Mouse (Mus musculus): Measurements from ENCODE around the gene Anks1b. TPM values are rescaled to one million over a fixed set of nuclear protein-coding genes. Genes with fewer than 3 reads are reported as not detected.

Anks1b gene
- polyA plus RNA-seq, 1 experiment, result 0.03 TPM

- Histone ChIP-seq H3K36me3 (ENCODE audit: control insufficient read depth, insufficient read depth, low read length) (no peaks in the 10 kb centered on the region), H3K4me1 (ENCODE audit: control insufficient read depth, insufficient read depth, insufficient read length, low read length) (no peaks in the 10 kb centered on the region), H3K27ac (ENCODE audit: insufficient read depth, low read depth, low read length) (no peak overlapping the region), H3K4me3 (ENCODE audit: low read depth, low read length) (no peak overlapping the region), H3K27me3 (ENCODE audit: control insufficient read depth, insufficient read depth, low read length) (no peaks in the 10 kb centered on the region)
- TF ChIP-seq CTCF (IDR thresholded peaks at IDR 0.05; ENCODE audit: extremely low read depth, insufficient read length, insufficient replicate concordance, low read depth, low read length) (no peak), POLR2A (IDR thresholded peaks at IDR 0.05; ENCODE audit: low read depth, low read length) (no peak)
- 54% methylated on average over 1 of the region's 1 CpGs for WGBS
Measured at GRCm38 (mm10) chr10:90531813-90532212, 658.5 kb downstream of the Anks1b start.

GRCm38 (mm10) chr10:90535370-90535769 is 662.1 kb downstream of the Anks1b start:
- H3K36me3 ChIP-seq (ENCODE audit: control insufficient read depth, insufficient read depth, low read length), result no peaks in the 10 kb centered on the region
- no peak overlapping the region for H3K27ac ChIP-seq (ENCODE audit: insufficient read depth, low read depth, low read length)
- 88% methylated on average over 2 of the region's 2 CpGs for WGBS
- H3K27me3 ChIP-seq (ENCODE audit: control insufficient read depth, insufficient read depth, low read length), result no peaks in the 10 kb centered on the region
- TF ChIP-seq CTCF (IDR thresholded peaks at IDR 0.05; ENCODE audit: extremely low read depth, insufficient read length, insufficient replicate concordance, low read depth, low read length) (no peak), POLR2A (IDR thresholded peaks at IDR 0.05; ENCODE audit: low read depth, low read length) (no peak)
- no peaks in the 10 kb centered on the region for H3K4me1 ChIP-seq (ENCODE audit: control insufficient read depth, insufficient read depth, insufficient read length, low read length)
- no peak overlapping the region for H3K4me3 ChIP-seq (ENCODE audit: low read depth, low read length)

GRCm38 (mm10) chr10:90546635-90547034 is 673.3 kb downstream of the Anks1b start:
- 46% methylated on average over 3 of the region's 3 CpGs for WGBS
- Histone ChIP-seq H3K27me3 (ENCODE audit: control insufficient read depth, insufficient read depth, low read length) (no peaks in the 10 kb centered on the region), H3K4me1 (ENCODE audit: control insufficient read depth, insufficient read depth, insufficient read length, low read length) (no peaks in the 10 kb centered on the region), H3K36me3 (ENCODE audit: control insufficient read depth, insufficient read depth, low read length) (no peaks in the 10 kb centered on the region), H3K4me3 (ENCODE audit: low read depth, low read length) (no peak overlapping the region), H3K27ac (ENCODE audit: insufficient read depth, low read depth, low read length) (no peak overlapping the region)
- no peak for TF ChIP-seq CTCF (IDR thresholded peaks at IDR 0.05; ENCODE audit: extremely low read depth, insufficient read length, insufficient replicate concordance, low read depth, low read length)
- TF ChIP-seq POLR2A (IDR thresholded peaks at IDR 0.05; ENCODE audit: low read depth, low read length), result no peak

- no peaks in the 10 kb centered on the region for H3K36me3 ChIP-seq (ENCODE audit: control insufficient read depth, insufficient read depth, low read length)
- H3K27ac ChIP-seq (ENCODE audit: insufficient read depth, low read depth, low read length), result no peak overlapping the region
- no peaks in the 10 kb centered on the region for H3K27me3 ChIP-seq (ENCODE audit: control insufficient read depth, insufficient read depth, low read length)
- WGBS, result 69% methylated on average over 7 of the region's 7 CpGs
- H3K4me1 ChIP-seq (ENCODE audit: control insufficient read depth, insufficient read depth, insufficient read length, low read length), result no peaks in the 10 kb centered on the region
- TF ChIP-seq POLR2A (IDR thresholded peaks at IDR 0.05; ENCODE audit: low read depth, low read length) (no peak), CTCF (IDR thresholded peaks at IDR 0.05; ENCODE audit: extremely low read depth, insufficient read length, insufficient replicate concordance, low read depth, low read length) (no peak)
- H3K4me3 ChIP-seq (ENCODE audit: low read depth, low read length), result no peak overlapping the region
Measured at GRCm38 (mm10) chr10:90562906-90563305, 689.6 kb downstream of the Anks1b start.

- no peaks in the 10 kb centered on the region for H3K4me1 ChIP-seq (ENCODE audit: control insufficient read depth, insufficient read depth, insufficient read length, low read length)
- TF ChIP-seq CTCF (IDR thresholded peaks at IDR 0.05; ENCODE audit: extremely low read depth, insufficient read length, insufficient replicate concordance, low read depth, low read length), result no peak
- no peak for TF ChIP-seq POLR2A (IDR thresholded peaks at IDR 0.05; ENCODE audit: low read depth, low read length)
- no peak overlapping the region for H3K4me3 ChIP-seq (ENCODE audit: low read depth, low read length)
- 28% methylated on average over 29 of the region's 29 CpGs for WGBS
- no peaks in the 10 kb centered on the region for H3K27me3 ChIP-seq (ENCODE audit: control insufficient read depth, insufficient read depth, low read length)
- H3K36me3 ChIP-seq (ENCODE audit: control insufficient read depth, insufficient read depth, low read length), result no peaks in the 10 kb centered on the region
- H3K27ac ChIP-seq (ENCODE audit: insufficient read depth, low read depth, low read length), result no peak overlapping the region
Measured at GRCm38 (mm10) chr10:90576191-90577098, 703.1 kb downstream of the Anks1b start.

- Histone ChIP-seq H3K4me3 (ENCODE audit: low read depth, low read length) (no peak overlapping the region), H3K36me3 (ENCODE audit: control insufficient read depth, insufficient read depth, low read length) (no peaks in the 10 kb centered on the region), H3K27ac (ENCODE audit: insufficient read depth, low read depth, low read length) (no peak overlapping the region), H3K27me3 (ENCODE audit: control insufficient read depth, insufficient read depth, low read length) (no peaks in the 10 kb centered on the region), H3K4me1 (ENCODE audit: control insufficient read depth, insufficient read depth, insufficient read length, low read length) (no peaks in the 10 kb centered on the region)
- TF ChIP-seq CTCF (IDR thresholded peaks at IDR 0.05; ENCODE audit: extremely low read depth, insufficient read length, insufficient replicate concordance, low read depth, low read length) (no peak), POLR2A (IDR thresholded peaks at IDR 0.05; ENCODE audit: low read depth, low read length) (no peak)
- WGBS, result 64% methylated on average over 6 of the region's 6 CpGs
Measured at GRCm38 (mm10) chr10:90577099-90577461, 703.8 kb downstream of the Anks1b start.

- Histone ChIP-seq H3K27ac (ENCODE audit: insufficient read depth, low read depth, low read length) (no peak overlapping the region), H3K4me3 (ENCODE audit: low read depth, low read length) (no peak overlapping the region), H3K4me1 (ENCODE audit: control insufficient read depth, insufficient read depth, insufficient read length, low read length) (no peaks in the 10 kb centered on the region), H3K36me3 (ENCODE audit: control insufficient read depth, insufficient read depth, low read length) (no peaks in the 10 kb centered on the region), H3K27me3 (ENCODE audit: control insufficient read depth, insufficient read depth, low read length) (no peaks in the 10 kb centered on the region)
- TF ChIP-seq POLR2A (IDR thresholded peaks at IDR 0.05; ENCODE audit: low read depth, low read length) (no peak), CTCF (IDR thresholded peaks at IDR 0.05; ENCODE audit: extremely low read depth, insufficient read length, insufficient replicate concordance, low read depth, low read length) (no peak)
- 61% methylated on average over 9 of the region's 9 CpGs for WGBS
Measured at GRCm38 (mm10) chr10:90577777-90578176, 704.5 kb downstream of the Anks1b start.

All from small intestine, adult 2 months (tissue).